Mouse (Mus musculus) intestine, postnatal 0 days (tissue): ENCODE measurements around the gene Spint1. TPM values are rescaled to one million over a fixed set of nuclear protein-coding genes. Genes with fewer than 3 reads are reported as not detected.

Experiments used
- ATAC-seq: fragments of 200-750 bp; cut with Nextera tagmentation; 2 replicates; pipeline ENCODE4 v1.8.0; 2017; ENCODE audit warnings: mild to moderate bottlenecking, moderate TSS enrichment, moderate library complexity
- H3K27ac ChIP-seq: fragments of 300-500 bp; sonication (generic); 2 replicates; pipeline ENCODE4 v1.5.1; 2014; ENCODE audit warnings: mild to moderate bottlenecking, low read depth, low read length, moderate library complexity
- H3K27me3 ChIP-seq: fragments of 300-500 bp; sonication (generic); replicated peaks from 2 replicates; pipeline ENCODE4 v1.6.1; 2014; ENCODE audit warnings: low read length, mixed read lengths; ENCODE audit not compliant: control insufficient read depth, insufficient read depth
- H3K36me3 ChIP-seq: fragments of 300-500 bp; sonication (generic); 2 replicates; pipeline ENCODE4 v1.6.1; 2014; ENCODE audit warnings: mild to moderate bottlenecking, moderate library complexity; ENCODE audit not compliant: control insufficient read depth, insufficient read depth
- H3K4me1 ChIP-seq: fragments of 300-500 bp; sonication (generic); replicated peaks from 2 replicates; pipeline ENCODE4 v1.6.1; 2014; ENCODE audit warnings: antibody characterized with exemption, low read length, mixed read lengths; ENCODE audit not compliant: control insufficient read depth, insufficient read depth
- H3K4me2 ChIP-seq: fragments of 300-500 bp; sonication (generic); replicated peaks from 2 replicates; pipeline ENCODE4 v1.6.1; 2014; ENCODE audit warnings: low read depth, mild to moderate bottlenecking, moderate library complexity
- H3K4me3 ChIP-seq: fragments of 300-500 bp; sonication (generic); 2 replicates; pipeline ENCODE4 v1.5.1; 2014; ENCODE audit warnings: low read depth, low read length
- H3K9ac ChIP-seq: fragments of 300-500 bp; sonication (generic); 2 replicates; pipeline ENCODE4 v1.6.1; 2014; ENCODE audit warnings: mild to moderate bottlenecking, low read depth, low read length
- H3K9me3 ChIP-seq: fragments of 300-500 bp; sonication (generic); 2 replicates; pipeline ENCODE4 v1.6.1; 2016; ENCODE audit warnings: mixed run types; ENCODE audit not compliant: control insufficient read depth
- CTCF ChIP-seq: sonication (generic); IDR thresholded peaks from 2 replicates; pipeline ENCODE4 v1.5.1; 2016; ENCODE audit warnings: low read depth, mild to moderate bottlenecking, control low read depth, antibody characterized with exemption, moderate library complexity
- WGBS: fragments of 180-500 bp; shearing (Covaris S2); extraction: QIAGEN DNeasy Blood & Tissue Kit; methylation state at CpG from one replicate; pipeline ENCODE4 v1.1.7; 2014; 5-methylcytosine and 5-hydroxymethylcytosine counted together
- polyA plus RNA-seq: library from polyadenylated mRNA; unstranded; fragments of >200 nt; fragmentation: Nextera tagmentation; extraction: Ambion mirVana; gene quantifications from 2 replicates; pipeline ENCODE4 v1.2.1, GENCODE M21; 2015

Gene Spint1
- 145 and 148 TPM in 2 replicates for polyA plus RNA-seq

DNA sequence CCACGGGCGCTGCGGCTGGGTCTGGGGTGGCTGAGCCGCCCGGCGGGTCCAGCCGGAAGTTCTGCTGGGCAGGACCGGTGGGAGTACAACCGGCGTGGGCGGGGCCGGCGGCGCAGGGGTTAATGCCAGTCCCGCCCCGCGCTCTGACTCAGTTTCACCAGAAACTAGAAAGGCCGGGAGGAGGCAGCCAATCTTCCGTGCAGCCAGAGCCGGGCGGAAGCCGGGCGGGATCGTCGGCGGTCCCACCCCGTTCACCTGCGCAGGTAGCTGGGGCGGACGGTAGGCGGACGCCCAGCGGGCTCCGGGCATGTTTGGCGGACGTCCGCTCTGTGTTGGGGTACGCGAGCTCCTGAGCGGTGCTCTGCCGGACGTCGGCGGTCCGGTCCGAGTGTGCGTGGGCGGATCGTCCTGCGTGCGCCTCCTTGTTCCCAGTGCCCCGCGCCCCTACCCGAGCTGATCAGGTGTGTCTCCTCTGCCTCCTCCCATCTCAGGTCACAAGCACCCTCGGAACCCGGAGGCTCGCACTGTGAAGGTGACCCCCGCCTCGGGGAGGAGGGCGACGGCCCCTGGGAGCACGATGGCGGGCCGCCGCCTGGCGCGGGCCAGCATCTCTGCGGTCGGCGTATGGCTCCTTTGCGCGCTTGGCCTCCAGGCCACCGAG is at the start of gene Spint1:
TSS of gene Spint1 (plus strand) at position 153 of the 661 bp plus-strand sequence.
- Histone ChIP-seq H3K4me3 (peak within 1 kb of the TSS; percentile 64), H3K9ac (peak within 1 kb of the TSS; percentile 83), H3K27me3 (no peaks in the 10 kb centered on the region), H3K36me3 (no peaks in the 10 kb centered on the region), H3K27ac (peak within 1 kb of the TSS; percentile 89), H3K4me1 (no peaks in the 10 kb centered on the region; the same call in 1 of the 2 replicates), H3K9me3 (no peaks in the 10 kb centered on the region), H3K4me2 (peak within 1 kb of the TSS; percentile 72)
- no peak for TF ChIP-seq CTCF
- ATAC-seq, result peak; percentile 53
- WGBS, result under 1% methylated on average over 66 of the region's 73 CpGs

DNA sequence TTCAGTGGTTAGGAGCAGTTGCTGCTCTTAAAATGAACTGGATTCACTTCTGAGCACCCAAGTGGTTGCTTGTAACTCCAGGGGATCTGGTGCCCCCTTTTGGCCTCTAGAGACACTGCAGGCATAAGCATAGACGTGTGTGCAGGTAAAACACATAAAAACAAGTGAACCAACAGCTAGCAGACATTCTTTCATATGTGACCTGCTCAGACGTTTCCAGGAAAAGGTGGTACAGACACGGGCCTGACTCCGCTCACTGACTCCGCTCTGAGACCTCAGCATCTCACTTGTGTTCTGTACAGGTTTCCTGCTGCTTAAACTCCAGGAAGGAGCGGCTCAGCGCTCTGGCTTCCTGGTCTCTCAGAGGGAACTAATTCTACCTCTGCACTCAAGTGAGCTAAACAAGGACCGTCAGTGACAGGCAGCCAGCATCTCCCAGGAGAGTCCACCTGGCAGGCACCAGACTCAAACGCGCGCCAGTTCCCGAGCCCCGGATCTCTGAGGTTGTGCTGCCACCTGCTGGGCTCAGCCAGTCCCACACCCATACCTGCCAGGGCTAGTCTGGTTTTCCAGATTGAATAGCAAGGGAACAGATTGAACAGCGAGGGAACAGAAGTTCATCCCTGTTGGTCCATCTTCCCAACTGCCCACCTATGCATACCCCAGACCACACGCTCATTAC is 48.0 kb upstream of the Spint1 start:
- no peaks in the 10 kb centered on the region for H3K4me1 ChIP-seq
- peak overlapping the region; percentile 38 for H3K4me3 ChIP-seq
- H3K36me3 ChIP-seq, result peaks cover 12% of the 10 kb centered on the region; the same call in 1 of the 2 replicates
- no peaks in the 10 kb centered on the region for H3K27me3 ChIP-seq
- TF ChIP-seq CTCF, result peak; percentile 86
- no peaks in the 10 kb centered on the region for H3K9me3 ChIP-seq
- H3K4me2 ChIP-seq, result peak overlapping the region; percentile 80
- no peak overlapping the region for H3K27ac ChIP-seq
- ATAC-seq, result peak; percentile 83
- 6% methylated on average over 15 of the region's 15 CpGs for WGBS
- H3K9ac ChIP-seq, result no peak overlapping the region

DNA sequence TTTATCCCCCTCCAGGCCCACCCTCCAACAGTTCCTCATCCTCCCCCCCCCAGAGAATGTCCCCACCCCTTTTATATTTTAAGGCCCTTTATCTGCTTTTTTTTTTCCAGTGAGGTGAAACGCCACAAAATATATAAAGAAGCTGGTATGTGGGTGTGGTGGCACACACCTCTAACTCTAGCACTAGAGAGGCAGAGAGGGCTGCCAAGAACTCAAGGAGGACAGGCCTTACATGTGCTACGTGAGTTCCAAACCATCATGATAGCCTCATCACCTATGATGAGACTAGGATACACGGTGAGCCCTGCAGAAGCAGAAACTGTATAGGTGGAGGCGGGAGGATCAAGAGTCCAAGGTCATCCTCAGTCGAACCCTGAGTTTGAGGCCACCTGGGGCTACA is 46.2 kb upstream of the Spint1 start:
- Histone ChIP-seq H3K9ac (no peak overlapping the region), H3K27ac (no peak overlapping the region), H3K36me3 (no peaks in the 10 kb centered on the region), H3K27me3 (no peaks in the 10 kb centered on the region), H3K4me1 (no peaks in the 10 kb centered on the region), H3K4me3 (no peak overlapping the region), H3K4me2 (no peak overlapping the region), H3K9me3 (no peaks in the 10 kb centered on the region)
- no peak for TF ChIP-seq CTCF
- ATAC-seq, result no peak
- WGBS, result 54% methylated on average over 5 of the region's 5 CpGs

DNA sequence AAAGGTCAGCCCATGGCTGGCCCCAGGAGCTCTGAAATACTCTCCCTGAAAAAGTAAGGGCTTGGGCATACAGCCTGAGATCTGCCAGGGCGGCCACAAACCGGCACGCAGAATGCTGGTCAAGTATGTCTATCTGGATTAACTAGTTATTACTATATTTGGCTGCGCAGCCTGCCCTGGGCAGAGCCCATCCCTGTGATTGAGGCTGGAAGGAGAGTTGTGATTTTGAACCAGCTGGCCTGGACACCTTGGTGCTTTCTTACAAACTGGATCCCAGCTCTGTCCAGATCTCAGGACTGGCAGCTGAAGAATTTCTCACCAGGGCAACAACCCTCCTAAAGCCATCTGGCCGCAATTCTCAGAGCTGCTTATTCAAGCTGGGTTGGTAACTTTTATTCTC is 43.0 kb upstream of the Spint1 start:
- no peak overlapping the region for H3K9ac ChIP-seq
- TF ChIP-seq CTCF, result no peak
- H3K27ac ChIP-seq, result no peak overlapping the region
- no peak for ATAC-seq
- no peaks in the 10 kb centered on the region for H3K36me3 ChIP-seq
- no peaks in the 10 kb centered on the region for H3K27me3 ChIP-seq
- WGBS, result 84% methylated on average over 5 of the region's 5 CpGs
- H3K4me1 ChIP-seq, result no peaks in the 10 kb centered on the region
- H3K4me2 ChIP-seq, result no peak overlapping the region
- no peaks in the 10 kb centered on the region for H3K9me3 ChIP-seq
- H3K4me3 ChIP-seq, result no peak overlapping the region

DNA sequence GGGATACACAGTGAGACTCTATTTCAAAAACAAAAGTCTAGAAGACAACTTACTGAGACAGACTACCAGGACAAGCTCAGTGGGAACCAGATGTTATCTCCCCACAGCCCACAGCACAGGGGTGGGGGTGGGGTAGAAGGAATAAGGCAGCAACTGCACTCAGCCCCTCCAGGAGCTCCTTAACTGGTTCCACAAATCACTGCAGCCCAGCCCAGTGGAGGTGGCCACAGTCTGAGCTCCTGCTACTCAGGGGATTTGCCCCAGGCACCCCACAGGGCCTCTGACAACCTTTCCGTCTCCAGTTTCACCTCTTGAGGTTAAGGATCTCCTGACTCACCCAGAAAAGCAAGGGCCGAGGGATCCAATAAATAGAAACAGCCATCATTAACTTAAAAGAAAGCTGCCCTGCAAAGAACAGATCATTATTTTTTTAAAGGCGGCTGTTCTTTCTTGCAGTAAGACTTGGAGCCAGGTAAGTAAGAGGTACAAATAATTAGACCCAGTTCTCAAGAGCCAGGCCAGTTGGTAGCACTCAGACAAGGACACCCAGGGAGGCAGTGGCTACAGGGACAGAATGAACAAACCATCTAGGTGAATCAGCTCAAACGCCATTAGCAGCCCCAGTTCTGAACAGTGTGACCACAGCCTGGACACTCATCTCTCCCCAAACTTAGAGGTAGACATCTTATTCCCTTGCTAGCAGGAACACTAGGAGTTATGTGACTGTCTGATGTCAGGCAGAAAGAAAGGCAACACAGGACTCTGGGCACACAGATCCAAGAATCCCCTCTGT is 40.6 kb upstream of the Spint1 start:
- H3K4me2 ChIP-seq, result no peak overlapping the region
- TF ChIP-seq CTCF, result no peak
- no peak for ATAC-seq
- no peaks in the 10 kb centered on the region for H3K4me1 ChIP-seq
- no peaks in the 10 kb centered on the region for H3K36me3 ChIP-seq
- H3K27me3 ChIP-seq, result no peaks in the 10 kb centered on the region
- no peaks in the 10 kb centered on the region for H3K9me3 ChIP-seq
- WGBS, result 59% methylated on average over 4 of the region's 4 CpGs
- H3K4me3 ChIP-seq, result no peak overlapping the region
- no peak overlapping the region for H3K9ac ChIP-seq
- H3K27ac ChIP-seq, result no peak overlapping the region

DNA sequence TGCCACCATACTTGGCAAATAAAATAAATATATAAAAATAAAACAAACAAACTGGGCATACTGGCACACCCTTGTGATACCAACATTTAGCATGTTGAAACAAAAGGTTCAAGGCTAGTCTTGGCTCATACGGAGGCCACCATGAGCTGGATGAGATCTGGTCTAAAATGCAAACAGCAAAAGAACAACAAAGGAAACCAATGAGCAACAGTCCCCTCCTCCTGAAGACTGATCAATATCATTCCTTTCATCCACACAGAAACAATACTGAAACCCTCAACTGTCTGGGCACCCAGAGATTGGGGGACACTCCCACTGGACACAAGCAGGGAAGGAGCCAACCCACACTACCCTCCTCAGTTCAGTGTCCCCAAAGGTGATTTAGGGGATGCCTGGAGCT is 39.7 kb upstream of the Spint1 start:
- WGBS, result 71% methylated on average over 1 of the region's 1 CpGs
- H3K4me1 ChIP-seq, result no peaks in the 10 kb centered on the region
- H3K4me3 ChIP-seq, result no peak overlapping the region
- no peak for ATAC-seq
- no peaks in the 10 kb centered on the region for H3K36me3 ChIP-seq
- no peak overlapping the region for H3K9ac ChIP-seq
- H3K9me3 ChIP-seq, result no peaks in the 10 kb centered on the region
- H3K27me3 ChIP-seq, result no peaks in the 10 kb centered on the region
- H3K27ac ChIP-seq, result no peak overlapping the region
- no peak overlapping the region for H3K4me2 ChIP-seq
- TF ChIP-seq CTCF, result no peak
